Mouse (Mus musculus) cortical plate, adult 2 months (tissue): ENCODE measurements around the gene Snx25.

ENCODE experiments used
- CTCF ChIP-seq: fragments of 200-500 bp; IDR thresholded peaks from 2 replicates; pipeline ENCODE4 v1.5.1; 2011; ENCODE audit warnings: mild to moderate bottlenecking, control low read depth, low read length; ENCODE audit not compliant: insufficient read depth; ENCODE audit errors: extremely low read depth
- POLR2A ChIP-seq: fragments of 200-500 bp; IDR thresholded peaks from 2 replicates; pipeline ENCODE4 v1.6.1; 2011; ENCODE audit warnings: mild to moderate bottlenecking, low read length, control low read depth; ENCODE audit not compliant: insufficient read depth; ENCODE audit errors: extremely low read depth

- TF ChIP-seq CTCF (no peak), POLR2A (no peak)
These were observed 48.5 kb downstream of the Snx25 start for GRCm38 (mm10) chr8:46103434-46103833.
